Mouse (Mus musculus) forebrain, embryonic 13.5 days (tissue): Measurements from ENCODE around the gene Mef2c. TPM values are rescaled to one million over a fixed set of nuclear protein-coding genes. Genes with fewer than 3 reads are reported as not detected.

Experiments used
- ATAC-seq: fragments of 200-750 bp; cut with Nextera tagmentation; 2 replicates; pipeline ENCODE4 v1.8.0; 2017
- H3K27ac ChIP-seq: fragments of 300-500 bp; sonication (generic); 2 replicates; pipeline ENCODE4 v1.5.1; 2015; ENCODE audit warnings: inconsistent platforms, mild to moderate bottlenecking, moderate library complexity
- H3K27me3 ChIP-seq: fragments of 300-500 bp; sonication (generic); 2 replicates; pipeline ENCODE4 v1.6.1; 2015; ENCODE audit warnings: mild to moderate bottlenecking, inconsistent platforms
- H3K36me3 ChIP-seq: fragments of 300-500 bp; sonication (generic); 2 replicates; pipeline ENCODE4 v1.6.1; 2015; ENCODE audit warnings: mild to moderate bottlenecking, inconsistent platforms; ENCODE audit not compliant: poor library complexity, severe bottlenecking
- H3K4me1 ChIP-seq: fragments of 300-500 bp; sonication (generic); 2 replicates; pipeline ENCODE4 v1.6.1; 2015; ENCODE audit warnings: inconsistent platforms
- H3K4me2 ChIP-seq: fragments of 300-500 bp; sonication (generic); 2 replicates; pipeline ENCODE4 v1.6.1; 2015; ENCODE audit warnings: inconsistent platforms, mild to moderate bottlenecking, moderate library complexity
- H3K4me3 ChIP-seq: fragments of 300-500 bp; sonication (generic); 2 replicates; pipeline ENCODE4 v1.5.1; 2015; ENCODE audit warnings: mild to moderate bottlenecking, inconsistent platforms
- H3K9ac ChIP-seq: fragments of 300-500 bp; sonication (generic); 2 replicates; pipeline ENCODE4 v1.6.1; 2015; ENCODE audit warnings: mild to moderate bottlenecking, inconsistent platforms
- H3K9me3 ChIP-seq: fragments of 300-500 bp; sonication (generic); replicated peaks from 2 replicates; pipeline ENCODE4 v1.6.1; 2016; ENCODE audit warnings: inconsistent platforms
- WGBS: fragments of 180-500 bp; shearing (Covaris S2); methylation state at CpG from one replicate; pipeline ENCODE4 v1.1.7; 2015; 5-methylcytosine and 5-hydroxymethylcytosine counted together
- polyA plus RNA-seq: library from polyadenylated mRNA; unstranded; fragments of >200 nt; fragmentation: Nextera tagmentation; extraction: Ambion mirVana; gene quantifications from 2 replicates; pipeline ENCODE4 v1.2.1, GENCODE M21; 2015

Gene Mef2c
- polyA plus RNA-seq, 1 experiment from 2014 or later: 58.2 TPM

DNA sequence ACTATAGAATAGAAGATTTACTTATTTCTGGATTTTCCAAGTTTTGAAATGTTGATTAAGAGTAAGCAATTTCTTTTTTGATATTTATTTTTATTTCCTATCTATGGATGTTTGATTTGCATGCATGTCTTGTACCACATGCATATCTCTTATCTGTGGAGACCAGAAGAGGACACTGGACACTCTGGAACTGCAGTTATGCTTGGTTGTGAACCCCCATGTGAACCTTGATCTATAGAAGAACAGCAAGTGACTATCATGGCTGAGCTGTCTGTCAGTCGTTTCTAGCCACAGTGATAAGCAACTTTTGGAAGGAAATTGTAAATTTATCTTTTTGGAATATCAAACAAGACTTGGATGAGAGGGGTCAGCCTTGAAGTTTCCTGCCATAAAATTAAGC, 48.2 kb downstream of the Mef2c start:
- no peak for ATAC-seq
- 74% methylated on average over 1 of the region's 1 CpGs for WGBS
- H3K27ac ChIP-seq: no peak overlapping the region

DNA sequence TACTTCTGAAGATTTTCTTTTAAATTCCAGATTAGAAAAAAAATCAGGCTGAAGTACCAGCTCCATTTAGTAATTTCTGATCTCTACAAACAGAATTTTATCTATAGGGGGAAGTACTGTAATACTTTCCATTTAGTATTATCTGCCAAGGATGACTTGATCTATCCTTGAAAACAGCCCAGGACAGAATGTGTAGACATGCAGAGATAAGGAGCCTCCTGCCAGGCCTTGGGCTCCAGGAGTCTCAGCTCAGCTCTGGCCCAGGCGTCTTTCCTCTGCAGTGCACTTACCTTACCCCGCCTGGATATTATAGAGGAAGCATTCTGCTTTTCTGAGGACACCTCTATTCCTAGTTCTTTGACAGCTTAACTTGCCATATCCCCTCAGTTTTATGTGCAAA, 59.4 kb downstream of the Mef2c start:
- no peak overlapping the region for H3K9ac ChIP-seq
- H3K9me3 ChIP-seq: no peaks in the 10 kb centered on the region
- H3K4me3 ChIP-seq: no peak overlapping the region
- no peak for ATAC-seq
- no peak overlapping the region for H3K4me2 ChIP-seq
- no peaks in the 10 kb centered on the region for H3K36me3 ChIP-seq
- 72% methylated on average over 2 of the region's 2 CpGs for WGBS
- no peak overlapping the region for H3K27ac ChIP-seq
- peaks cover 22% of the 10 kb centered on the region for H3K4me1 ChIP-seq
- no peaks in the 10 kb centered on the region for H3K27me3 ChIP-seq

More for the DNA sequence above, 48.2 kb downstream of the Mef2c start:
- no peaks in the 10 kb centered on the region for H3K27me3 ChIP-seq
- H3K9ac ChIP-seq: no peak overlapping the region
- no peaks in the 10 kb centered on the region for H3K9me3 ChIP-seq
- no peaks in the 10 kb centered on the region for H3K4me1 ChIP-seq
- H3K4me3 ChIP-seq: no peak overlapping the region
- H3K4me2 ChIP-seq: no peak overlapping the region
- no peaks in the 10 kb centered on the region for H3K36me3 ChIP-seq

DNA sequence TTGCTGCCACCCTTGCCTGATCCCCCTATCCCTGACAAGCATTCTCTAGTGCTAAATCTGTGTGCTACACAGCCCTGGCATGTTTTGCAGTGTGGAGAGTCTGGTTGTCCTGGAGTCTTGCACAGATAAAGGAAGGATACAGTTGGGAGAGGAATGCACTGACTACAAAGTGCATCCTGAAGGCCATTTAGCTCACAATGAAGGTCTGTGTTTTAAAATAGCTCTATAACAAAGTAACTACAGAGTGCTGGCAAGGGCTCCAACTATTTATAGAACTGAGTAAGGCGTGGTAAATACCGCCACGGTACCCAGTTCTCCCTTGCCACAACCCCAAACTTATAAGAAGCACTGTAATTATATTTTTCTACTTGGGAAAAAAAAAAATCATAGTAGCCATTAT, 61.9 kb downstream of the Mef2c start:
- H3K9ac ChIP-seq: no peak overlapping the region
- ATAC-seq: no peak
- no peaks in the 10 kb centered on the region for H3K27me3 ChIP-seq
- 50% methylated on average over 3 of the region's 3 CpGs for WGBS
- H3K4me3 ChIP-seq: no peak overlapping the region
- no peak overlapping the region for H3K27ac ChIP-seq
- peaks cover 28% of the 10 kb centered on the region for H3K4me1 ChIP-seq
- H3K4me2 ChIP-seq: no peak overlapping the region
- H3K9me3 ChIP-seq: no peaks in the 10 kb centered on the region
- no peaks in the 10 kb centered on the region for H3K36me3 ChIP-seq

DNA sequence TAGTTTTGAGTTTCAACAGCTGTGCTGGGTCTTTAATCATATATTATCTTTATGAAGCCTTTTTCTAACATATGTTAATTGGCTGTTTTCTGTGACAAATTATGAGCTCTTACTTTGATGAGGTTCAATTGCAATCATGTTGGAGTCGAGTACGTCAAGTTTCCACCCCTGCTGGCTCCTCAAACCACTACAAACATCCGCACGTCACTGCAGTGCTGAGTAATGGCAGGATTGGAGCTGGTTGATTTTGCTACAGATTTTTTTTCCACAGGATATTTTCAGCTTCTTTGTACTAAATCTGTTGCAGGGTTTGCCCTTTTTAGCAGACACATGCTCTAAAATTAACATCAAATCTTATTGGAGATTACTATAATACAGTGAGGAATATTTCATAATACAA, 62.3 kb downstream of the Mef2c start:
- H3K36me3 ChIP-seq: no peaks in the 10 kb centered on the region
- WGBS: 66% methylated on average over 4 of the region's 4 CpGs
- no peaks in the 10 kb centered on the region for H3K9me3 ChIP-seq
- no peak overlapping the region for H3K27ac ChIP-seq
- H3K9ac ChIP-seq: no peak overlapping the region
- peaks cover 28% of the 10 kb centered on the region for H3K4me1 ChIP-seq
- no peak for ATAC-seq
- H3K27me3 ChIP-seq: no peaks in the 10 kb centered on the region
- no peak overlapping the region for H3K4me2 ChIP-seq
- no peak overlapping the region for H3K4me3 ChIP-seq

DNA sequence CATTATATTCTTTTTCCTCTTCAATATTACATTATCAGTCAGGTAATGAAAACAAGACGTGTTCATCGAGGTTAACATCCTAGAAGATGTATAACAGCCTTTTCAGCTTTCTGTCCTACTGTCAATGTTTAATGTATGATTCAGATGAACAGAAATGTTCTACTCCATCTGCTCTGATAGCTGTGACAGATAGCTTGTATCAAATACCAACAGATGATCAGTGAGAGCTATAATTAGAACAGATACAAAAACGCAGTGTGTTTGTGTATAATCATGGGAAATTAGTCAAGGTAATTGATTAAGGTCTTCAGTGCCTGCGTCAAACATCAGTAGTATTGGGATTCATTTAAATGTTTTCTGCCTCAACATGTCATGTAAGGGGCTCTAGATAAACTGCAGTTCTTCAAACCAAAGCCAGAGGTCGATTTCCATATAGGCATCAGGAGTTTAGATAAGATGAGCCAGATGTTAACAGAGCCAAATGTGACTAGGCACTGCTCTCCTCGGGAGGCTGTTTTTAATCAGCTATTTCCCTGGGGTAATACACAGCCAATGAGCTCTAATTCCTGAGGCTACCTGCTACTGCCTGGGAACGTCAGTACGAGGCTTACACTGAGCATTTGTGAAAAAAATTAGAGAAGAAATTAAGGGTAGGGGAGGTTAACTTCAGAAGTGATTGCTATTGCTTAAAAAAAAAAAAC, 63.1 kb downstream of the Mef2c start:
- Histone ChIP-seq H3K4me2 (no peak overlapping the region), H3K27ac (no peak overlapping the region), H3K9me3 (no peaks in the 10 kb centered on the region), H3K36me3 (no peaks in the 10 kb centered on the region), H3K4me1 (peaks cover 30% of the 10 kb centered on the region), H3K9ac (no peak overlapping the region), H3K4me3 (no peak overlapping the region), H3K27me3 (no peaks in the 10 kb centered on the region)
- ATAC-seq: no peak
- WGBS: 59% methylated on average over 8 of the region's 8 CpGs

DNA sequence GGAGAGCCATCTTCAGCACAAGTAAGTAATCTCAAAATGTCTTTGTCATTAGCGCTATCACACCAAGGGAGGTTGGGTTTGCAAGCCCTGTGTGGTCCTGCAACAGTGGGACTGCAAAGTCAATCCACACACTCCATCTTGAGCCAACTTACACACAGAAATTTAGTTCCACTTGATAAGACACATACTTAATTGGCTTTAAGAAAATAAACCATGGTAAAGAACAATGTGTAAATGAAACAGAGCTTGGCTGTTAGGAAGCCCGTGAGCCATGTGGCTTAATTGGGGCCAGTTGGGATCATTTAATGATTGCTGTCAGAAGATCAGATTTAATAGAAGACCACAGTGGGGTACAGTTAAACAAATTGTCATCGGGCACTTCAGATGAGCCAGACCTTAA, 63.8 kb downstream of the Mef2c start:
- Histone ChIP-seq H3K27me3 (no peaks in the 10 kb centered on the region), H3K36me3 (no peaks in the 10 kb centered on the region), H3K27ac (no peak overlapping the region), H3K9ac (no peak overlapping the region), H3K4me1 (peaks cover 33% of the 10 kb centered on the region), H3K4me2 (no peak overlapping the region), H3K4me3 (no peak overlapping the region), H3K9me3 (no peaks in the 10 kb centered on the region)
- ATAC-seq: peak; percentile 75
- 39% methylated on average over 3 of the region's 3 CpGs for WGBS

DNA sequence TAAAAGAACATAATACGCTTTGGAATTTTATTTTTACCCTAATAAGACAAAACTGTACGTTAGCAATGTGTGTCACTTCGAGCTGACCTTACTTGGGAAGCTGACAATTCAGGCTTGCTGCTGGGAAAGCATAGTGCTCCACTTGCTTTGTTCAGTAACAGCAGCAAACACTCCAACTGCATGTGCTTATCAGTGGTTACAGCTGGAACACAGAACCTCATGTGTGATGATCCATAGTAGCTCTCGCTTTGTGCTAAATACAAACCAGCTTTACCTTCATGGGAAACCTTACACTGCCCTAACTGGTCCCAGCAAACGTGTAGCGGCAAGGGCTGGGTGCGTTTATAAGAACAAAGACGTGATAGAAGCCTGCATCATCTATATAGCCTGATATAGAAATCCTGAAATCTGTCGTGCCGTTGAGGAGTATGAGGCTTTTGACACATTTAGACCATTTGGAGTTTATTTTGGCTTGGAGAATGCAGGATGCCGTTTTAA, 65.0 kb downstream of the Mef2c start:
- Histone ChIP-seq H3K27ac (no peak overlapping the region), H3K9me3 (no peaks in the 10 kb centered on the region), H3K4me2 (no peak overlapping the region), H3K36me3 (no peaks in the 10 kb centered on the region), H3K4me3 (no peak overlapping the region), H3K9ac (no peak overlapping the region), H3K4me1 (peaks cover 33% of the 10 kb centered on the region), H3K27me3 (no peaks in the 10 kb centered on the region)
- no peak for ATAC-seq
- 80% methylated on average over 11 of the region's 11 CpGs for WGBS

DNA sequence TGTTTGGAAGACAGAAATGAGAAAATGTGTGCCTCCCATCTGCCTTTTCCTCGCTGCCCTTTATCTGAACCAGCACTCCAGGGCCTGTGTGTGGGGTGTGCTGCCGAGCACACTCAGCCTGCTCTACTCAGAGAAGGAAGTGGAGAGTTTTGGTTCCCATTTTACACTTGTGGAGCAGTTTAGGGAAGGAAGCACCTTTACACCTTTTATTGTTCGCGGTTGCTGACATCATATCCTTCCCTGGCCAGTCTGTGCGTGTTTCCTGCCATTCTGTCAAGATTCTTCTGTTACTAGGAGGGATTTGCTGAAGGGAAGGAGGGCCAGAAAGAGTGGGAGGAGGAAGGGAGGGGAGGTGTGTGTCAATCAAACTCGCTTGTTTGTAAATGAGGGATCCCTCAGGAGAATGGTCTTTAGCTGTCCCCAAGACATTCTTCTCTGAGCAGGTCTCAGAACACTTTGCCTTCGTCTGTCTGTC, 68.2 kb downstream of the Mef2c start:
- no peak overlapping the region for H3K4me2 ChIP-seq
- 54% methylated on average over 7 of the region's 7 CpGs for WGBS

DNA sequence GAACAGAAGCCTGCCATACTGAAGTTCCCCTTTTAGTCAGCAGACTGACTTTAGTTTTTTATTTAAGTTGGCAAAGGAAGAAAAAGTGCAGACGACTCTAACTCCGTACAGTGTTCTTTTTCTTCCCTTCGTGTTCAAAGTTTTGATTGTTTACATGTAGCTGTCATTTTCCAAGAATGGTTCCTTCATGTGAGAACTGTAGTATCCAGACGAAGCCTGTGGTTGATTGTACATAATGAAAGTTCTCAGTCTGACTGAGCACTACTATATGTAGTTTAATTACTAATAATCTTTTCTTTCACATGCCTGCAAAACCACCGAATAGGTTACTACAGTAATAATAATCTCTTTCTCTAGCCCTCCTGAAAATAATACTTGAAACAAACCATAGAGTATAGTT, 68.6 kb downstream of the Mef2c start:
- WGBS: 72% methylated on average over 5 of the region's 5 CpGs
- ATAC-seq: no peak
- H3K36me3 ChIP-seq: no peaks in the 10 kb centered on the region
- no peak overlapping the region for H3K27ac ChIP-seq
- no peaks in the 10 kb centered on the region for H3K27me3 ChIP-seq
- H3K9me3 ChIP-seq: no peaks in the 10 kb centered on the region
- H3K9ac ChIP-seq: no peak overlapping the region
- H3K4me1 ChIP-seq: peaks cover 19% of the 10 kb centered on the region; the same call in 1 of the 2 replicates
- no peak overlapping the region for H3K4me3 ChIP-seq
- H3K4me2 ChIP-seq: no peak overlapping the region

More for the DNA sequence above, 68.2 kb downstream of the Mef2c start:
- no peak overlapping the region for H3K27ac ChIP-seq
- H3K27me3 ChIP-seq: no peaks in the 10 kb centered on the region
- H3K4me3 ChIP-seq: no peak overlapping the region
- H3K9me3 ChIP-seq: no peaks in the 10 kb centered on the region
- no peak overlapping the region for H3K9ac ChIP-seq
- H3K4me1 ChIP-seq: peaks cover 21% of the 10 kb centered on the region; the same call in 1 of the 2 replicates
- no peak for ATAC-seq
- no peaks in the 10 kb centered on the region for H3K36me3 ChIP-seq

DNA sequence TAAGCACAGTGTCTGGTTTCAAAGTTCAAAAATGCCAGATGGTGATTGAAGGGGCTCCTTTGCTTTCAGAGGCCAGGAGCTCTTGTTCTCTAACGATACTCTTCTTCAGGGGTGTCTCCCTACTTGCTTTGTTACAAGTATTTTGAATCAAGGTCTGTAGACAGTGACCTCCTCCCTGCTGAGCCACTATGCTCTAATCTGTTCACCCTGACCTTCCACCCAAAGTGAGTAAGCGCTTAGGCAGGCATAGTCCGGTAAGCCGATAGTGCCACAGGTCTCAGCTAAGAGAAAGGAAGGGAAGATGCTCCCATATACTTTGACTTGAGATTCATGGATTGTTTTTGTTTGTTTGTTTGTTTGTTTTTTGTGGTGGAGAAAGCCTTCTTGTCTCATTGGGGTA, 69.5 kb downstream of the Mef2c start:
- no peak for ATAC-seq
- Histone ChIP-seq H3K36me3 (no peaks in the 10 kb centered on the region), H3K9me3 (no peaks in the 10 kb centered on the region), H3K9ac (no peak overlapping the region), H3K4me1 (peaks cover 15% of the 10 kb centered on the region; the same call in 1 of the 2 replicates), H3K27ac (no peak overlapping the region), H3K27me3 (no peaks in the 10 kb centered on the region), H3K4me3 (no peak overlapping the region), H3K4me2 (no peak overlapping the region)
- 57% methylated on average over 4 of the region's 4 CpGs for WGBS

DNA sequence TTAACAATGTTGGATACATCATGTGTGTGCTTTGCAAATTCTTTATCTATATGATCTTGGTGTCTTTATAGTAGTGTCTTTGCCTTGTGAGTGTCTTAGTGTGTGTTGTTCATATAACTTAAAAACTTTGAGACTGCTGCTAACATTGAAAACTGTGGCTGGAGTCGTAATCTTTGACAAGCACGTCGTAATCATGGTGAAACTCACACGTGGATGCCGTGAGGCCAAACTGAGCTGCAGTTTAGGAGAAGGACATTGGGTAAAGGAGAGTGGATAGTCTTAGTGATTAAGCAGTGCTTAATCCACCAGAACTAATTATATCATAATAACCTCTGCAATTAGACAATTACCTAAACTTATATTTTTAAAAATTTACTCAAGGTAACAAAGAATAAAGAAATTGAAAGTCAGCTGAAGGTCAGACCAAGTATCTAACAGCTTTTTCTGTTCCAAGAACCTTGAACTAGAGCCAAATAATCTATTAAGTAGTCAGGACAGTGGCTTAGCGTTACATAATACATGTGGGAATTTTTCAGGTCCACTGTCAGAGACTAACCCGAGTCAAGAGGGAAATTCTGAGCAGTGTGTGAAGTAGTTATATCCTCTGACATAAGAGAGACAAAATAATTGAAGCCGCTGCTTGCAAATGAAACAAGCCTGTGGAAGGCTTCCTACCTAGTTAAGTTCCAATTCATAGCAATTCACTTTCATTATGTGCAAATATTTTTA, 70.2 kb downstream of the Mef2c start:
- Histone ChIP-seq H3K27ac (no peak overlapping the region), H3K36me3 (no peaks in the 10 kb centered on the region), H3K4me1 (peaks cover 11% of the 10 kb centered on the region; the same call in 1 of the 2 replicates), H3K9ac (no peak overlapping the region), H3K27me3 (no peaks in the 10 kb centered on the region), H3K9me3 (no peaks in the 10 kb centered on the region), H3K4me2 (no peak overlapping the region), H3K4me3 (no peak overlapping the region)
- 52% methylated on average over 8 of the region's 8 CpGs for WGBS
- no peak for ATAC-seq

DNA sequence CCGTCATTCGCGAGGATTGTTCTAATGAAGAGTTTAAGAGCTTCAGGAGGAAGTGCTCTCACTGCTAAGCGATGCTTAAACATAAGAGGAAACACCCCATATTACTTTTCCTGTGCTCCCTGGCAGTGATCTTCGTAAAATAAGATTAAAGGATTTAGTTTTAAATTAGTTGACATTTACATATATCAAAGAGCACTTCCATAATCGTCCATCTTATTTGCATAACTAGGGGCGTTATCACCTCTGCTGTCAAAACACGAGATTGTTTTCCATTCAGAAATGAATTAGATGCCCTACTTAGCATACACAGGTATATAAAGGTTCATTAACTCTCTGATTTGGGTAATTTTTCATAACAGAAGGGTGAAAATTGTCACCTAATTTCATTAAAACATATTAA, 71.0 kb downstream of the Mef2c start:
- H3K9me3 ChIP-seq: no peaks in the 10 kb centered on the region
- H3K27me3 ChIP-seq: no peaks in the 10 kb centered on the region
- no peak overlapping the region for H3K9ac ChIP-seq
- H3K4me1 ChIP-seq: peaks cover 9% of the 10 kb centered on the region; the same call in 1 of the 2 replicates
- H3K4me3 ChIP-seq: no peak overlapping the region
- ATAC-seq: no peak
- H3K27ac ChIP-seq: no peak overlapping the region
- WGBS: 56% methylated on average over 8 of the region's 8 CpGs
- H3K36me3 ChIP-seq: no peaks in the 10 kb centered on the region
- no peak overlapping the region for H3K4me2 ChIP-seq
